Mouse (Mus musculus) cerebellum, adult 11 months (tissue): ENCODE data around the gene Usp5.
A peak's percentile ranks its signal among the peaks of the same experiment; 100 is the strongest.
"Not testable (repeated sequence)": the region's sequence is repeated elsewhere in the genome, so short reads cannot be mapped to it uniquely, and the experiment has no call there.

Experiments used
- DNase-seq: peaks from one replicate; pipeline ENCODE4 v3.0.0; 2022

The Usp5 gene

DNA sequence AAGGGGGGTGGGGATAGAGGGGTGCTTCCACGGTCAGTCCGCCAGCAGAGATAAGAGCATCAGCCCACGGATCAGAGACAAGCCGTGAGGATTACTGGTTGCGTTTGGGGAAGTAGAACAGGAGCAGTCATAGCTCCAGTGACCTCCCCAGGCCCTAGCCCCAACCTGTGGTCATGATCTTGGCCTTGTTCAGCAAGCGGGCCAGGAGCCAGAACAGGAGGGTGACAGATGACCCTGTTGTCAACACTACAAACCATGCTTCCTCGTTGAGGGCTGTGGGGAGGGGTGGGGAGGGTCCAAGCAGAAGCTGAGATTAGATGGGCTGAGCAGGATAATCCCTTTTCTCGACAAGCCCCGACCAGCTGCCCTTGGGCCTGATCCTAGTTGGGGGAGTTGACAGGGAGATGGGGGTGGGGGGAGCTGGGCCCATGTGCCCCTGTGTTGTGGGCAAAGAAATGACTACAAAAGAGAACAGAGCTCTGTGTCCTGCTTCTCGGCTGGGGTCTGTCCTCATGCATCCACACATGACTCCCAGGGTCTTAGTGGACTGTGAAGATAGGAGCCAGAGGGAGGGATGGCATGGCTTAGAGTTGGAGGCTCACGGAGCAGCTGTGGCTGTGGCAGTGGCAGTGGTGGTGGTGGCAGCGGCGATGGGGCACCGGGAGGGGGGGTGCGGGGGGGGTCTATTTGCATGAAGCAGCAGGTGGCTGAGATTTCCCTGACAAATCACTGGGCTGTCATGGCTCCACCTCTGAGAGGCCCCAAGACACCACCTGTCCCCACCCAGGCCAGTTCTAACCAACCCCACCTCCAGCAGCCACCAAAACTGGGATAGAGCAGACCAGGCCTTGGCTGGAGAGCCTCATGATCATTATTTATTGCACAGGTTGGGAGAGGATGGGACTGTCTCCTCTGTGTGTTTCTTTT lies 11.2 kb upstream of the Usp5 start, which contains the start of gene Gnb3:
Gene Gnb3, minus strand, starts transcription at position 35 of the 927 bp plus-strand sequence.
- DNase-seq, result no peak

DNA sequence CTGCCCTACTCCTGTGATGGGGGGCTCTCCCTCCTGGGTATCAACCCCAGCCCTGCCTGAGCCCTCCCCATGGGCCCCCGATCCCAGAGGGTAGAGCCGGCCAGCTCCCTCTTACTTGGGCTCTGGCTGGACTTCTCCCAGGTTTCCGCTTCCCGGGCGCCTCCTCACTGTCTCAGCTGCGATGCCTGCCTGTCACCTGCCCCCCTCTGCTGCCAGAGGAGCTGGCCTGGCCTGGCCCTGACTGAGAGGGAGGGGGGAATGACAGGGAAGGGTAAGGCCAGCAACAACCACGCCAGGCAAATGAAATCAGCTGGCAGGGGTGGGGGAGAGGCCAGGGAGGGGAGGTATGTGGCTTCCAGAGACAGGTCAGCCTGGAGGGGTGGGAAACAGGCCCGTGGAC lies 10.5 kb upstream of the Usp5 start:
- DNase-seq, result no peak

DNA sequence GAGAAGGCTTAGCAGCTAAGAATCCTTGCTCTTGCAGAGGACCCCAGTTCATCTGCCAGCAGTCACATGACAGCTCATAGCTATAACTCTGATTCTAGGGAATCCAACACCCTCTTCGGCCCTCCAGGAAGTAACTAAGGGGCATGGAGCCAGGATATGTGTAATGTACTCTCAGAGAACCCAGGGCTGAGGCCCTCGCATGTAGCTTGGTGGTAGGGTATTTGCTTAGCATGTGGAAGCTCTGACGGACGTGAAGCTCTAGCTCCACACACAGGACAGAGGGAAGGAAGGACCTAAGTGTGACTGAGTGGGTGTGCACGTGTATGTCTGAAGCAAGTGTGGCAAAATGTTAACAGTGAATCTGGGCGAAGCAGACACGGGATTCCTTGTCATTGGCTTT lies 7.1 kb upstream of the Usp5 start:
- DNase-seq, result no peak

DNA sequence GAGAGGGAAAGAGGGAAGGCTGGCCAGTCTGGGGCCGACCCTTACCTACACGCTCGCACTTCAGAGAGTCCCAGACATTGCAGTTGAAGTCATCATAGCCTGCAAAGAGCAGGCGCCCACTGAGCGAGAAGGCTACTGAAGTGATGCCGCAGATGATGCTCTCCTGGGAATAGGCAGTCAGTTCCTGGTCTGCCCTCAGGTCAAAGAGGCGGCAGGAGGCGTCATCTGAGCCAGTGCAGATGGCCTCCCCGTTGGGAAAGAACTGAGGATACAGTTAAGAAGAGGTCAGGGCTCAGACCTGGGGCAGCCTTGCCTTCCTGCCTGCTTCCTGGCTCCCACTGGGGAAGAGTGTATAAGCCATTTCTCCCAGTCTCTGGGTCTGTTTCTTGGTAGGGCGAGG lies 6.2 kb upstream of the Usp5 start:
- DNase-seq, result no peak

DNA sequence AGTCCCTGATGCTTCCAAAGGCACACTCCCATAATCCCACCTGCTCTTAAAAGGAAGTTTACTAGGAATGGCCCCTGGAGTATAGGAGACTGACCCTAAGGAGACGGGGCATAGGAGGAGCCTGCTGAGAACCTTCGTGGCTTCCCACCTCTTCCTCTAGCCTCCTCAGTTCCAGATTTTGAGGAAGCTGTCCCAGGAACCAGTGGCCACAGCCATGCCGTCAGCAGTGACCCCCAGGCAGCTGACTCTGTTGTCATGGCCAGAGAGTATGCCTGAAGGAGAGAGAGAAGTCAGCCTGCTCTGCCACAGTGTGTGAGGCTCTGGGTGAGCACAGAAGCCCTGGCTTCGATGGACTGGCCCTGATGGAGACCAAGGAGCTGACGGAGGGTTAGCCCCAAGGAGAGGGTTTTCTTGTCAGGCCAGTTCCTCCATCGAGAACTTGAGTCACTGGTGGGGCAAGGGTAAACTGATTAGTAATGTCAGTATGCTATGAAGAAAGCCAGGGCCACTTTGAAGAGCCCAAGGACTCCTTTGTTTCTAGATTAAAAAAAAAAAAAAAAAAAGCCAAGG lies 5.3 kb upstream of the Usp5 start:
- DNase-seq, result no peak

DNA sequence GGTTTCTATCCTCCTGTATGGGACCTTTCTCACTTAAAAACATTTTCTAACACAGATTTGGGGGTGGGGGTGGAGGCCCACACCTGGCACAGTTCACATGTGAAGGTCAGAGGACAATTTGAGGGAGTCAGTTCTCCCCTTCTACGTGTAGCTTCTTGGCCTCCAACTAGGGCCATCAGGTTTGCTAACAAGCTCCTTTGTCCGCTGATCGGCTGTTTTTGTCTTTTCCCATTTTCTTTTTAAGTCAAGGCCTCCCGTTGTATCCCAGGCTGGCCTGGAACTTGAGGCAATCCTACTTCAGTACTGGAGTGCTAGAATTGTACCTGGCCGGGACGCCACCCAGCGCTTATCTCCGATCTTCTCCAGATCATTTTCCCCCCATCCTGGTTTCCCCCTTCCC lies 2.4 kb upstream of the Usp5 start:
- no peak for DNase-seq

DNA sequence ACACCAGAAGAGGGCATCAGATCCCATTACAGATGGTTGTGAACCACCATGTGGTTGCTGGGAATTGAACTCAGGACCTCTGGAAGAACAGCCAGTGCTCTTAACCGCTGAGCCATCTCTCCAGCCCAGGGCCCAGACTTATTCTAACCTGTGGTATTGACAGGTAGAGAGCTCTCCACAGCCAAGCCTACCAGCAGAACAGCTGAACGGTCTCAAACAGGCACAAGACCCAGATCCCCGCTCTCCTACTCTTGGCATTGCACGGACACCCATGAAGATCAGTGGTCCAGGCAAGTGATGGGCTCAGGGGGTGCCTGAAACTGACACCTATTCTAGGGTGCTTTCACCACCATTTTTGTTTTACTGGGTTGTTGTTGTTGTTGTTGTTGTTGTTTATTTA lies 1.9 kb upstream of the Usp5 start:
- DNase-seq, result not testable (repeated sequence)

DNA sequence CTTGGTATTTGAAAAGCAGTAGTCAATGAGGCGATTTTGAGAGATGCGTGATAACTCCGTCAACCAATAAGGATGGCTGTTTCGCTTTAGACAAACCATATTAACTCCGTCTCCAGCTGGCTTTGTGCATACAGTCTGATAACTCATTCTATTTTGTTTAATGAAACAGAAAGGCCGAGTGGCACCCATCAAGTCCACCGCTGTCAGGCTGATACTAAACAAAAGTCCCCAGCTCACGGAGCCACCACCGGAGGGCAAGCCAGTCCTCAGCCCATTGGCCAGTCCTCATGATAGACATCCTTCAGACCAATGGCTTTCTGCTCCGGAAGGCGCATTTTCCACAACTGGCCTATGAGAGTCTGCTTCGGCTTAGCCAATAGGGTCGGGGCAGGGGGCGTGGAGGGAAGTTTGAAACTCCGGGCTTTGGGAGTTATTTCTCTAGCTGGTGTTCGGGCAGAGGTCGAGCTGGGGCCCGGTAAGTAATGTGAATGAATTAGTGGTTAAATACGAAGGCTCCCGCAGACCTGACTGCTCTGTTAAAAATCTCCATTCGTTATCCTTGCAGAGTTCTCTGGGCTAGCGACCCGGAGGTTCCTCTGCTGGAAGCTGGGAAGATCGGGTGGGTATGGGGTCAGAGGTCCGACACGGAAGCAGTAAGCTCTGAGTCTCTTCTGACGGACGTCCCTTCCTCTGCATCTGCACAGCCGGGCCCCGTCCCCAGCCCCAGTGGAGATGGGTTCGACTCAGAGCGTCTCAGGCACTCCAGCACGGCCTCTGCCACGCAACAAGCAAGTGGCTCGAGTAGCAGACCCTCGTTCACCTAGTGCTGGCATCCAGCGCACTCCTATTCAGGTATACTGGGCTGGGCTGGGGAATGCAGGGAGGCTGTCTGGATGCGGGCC lies 766 bp upstream of the Usp5 start:
- DNase-seq, result peak; percentile 89

DNA sequence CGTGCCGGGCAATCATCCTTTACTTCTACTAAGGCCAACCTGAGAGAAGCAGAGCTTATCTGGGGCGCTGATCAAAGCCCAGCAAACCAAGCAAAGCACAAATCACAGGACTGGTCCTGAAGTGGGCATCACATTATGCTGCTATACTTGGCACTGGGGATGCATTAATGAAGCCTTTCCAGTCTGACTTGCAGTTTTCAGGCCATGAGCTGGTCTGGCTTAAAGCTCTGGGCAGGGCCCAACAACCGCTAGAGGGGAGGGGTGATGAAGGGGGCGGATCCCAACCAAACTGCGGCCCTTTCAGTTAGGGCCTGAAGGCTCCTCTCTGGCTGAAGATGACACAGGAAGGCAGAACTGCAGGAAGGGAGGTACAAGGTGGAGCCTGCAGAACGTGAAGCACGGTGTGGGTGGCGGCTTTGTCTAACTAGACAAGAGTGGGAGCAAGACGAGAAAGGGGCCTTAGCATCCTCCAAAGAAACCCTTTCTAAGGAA lies 1.1 kb downstream of the Usp5 start:
- DNase-seq, result peak; percentile 48

DNA sequence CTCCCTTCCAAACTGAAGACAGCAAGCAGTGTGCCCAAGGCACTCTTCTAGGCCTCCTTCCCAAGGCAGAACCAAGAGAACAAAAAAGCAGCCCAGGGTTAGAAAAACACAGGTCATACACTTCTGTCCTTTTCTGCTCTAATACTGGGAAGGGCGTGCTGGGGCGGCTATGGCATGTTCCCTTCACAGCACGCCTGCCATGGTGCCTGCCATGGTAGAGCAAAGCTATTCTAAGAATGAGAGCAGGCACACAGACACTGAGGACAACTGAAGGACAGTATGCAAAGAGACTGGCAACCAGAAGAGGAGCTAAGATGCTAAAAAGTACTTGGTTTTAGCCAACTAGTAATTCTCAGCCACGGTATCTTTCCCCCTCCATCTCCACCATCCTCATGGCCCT lies 7.2 kb downstream of the Usp5 start:
- DNase-seq, result no peak

DNA sequence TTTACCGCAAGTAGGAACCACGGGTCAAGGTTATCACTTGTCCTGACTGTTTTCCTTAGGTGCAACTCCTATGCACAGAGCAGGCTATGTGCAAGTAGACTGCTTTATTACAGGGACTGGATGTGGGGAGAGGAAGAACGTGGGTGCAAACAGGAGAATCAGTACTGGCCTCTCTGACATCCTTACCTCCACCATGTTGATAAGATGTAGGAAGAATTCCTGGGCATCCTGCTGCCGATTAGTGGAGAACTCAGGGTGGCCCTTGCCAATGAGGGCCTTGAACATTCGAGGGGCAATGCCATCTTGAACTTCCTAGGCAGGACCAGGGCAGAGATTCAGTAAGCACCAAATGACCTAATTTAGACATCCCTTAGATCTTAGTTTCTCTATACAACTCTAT lies 8.4 kb downstream of the Usp5 start:
- no peak for DNase-seq

DNA sequence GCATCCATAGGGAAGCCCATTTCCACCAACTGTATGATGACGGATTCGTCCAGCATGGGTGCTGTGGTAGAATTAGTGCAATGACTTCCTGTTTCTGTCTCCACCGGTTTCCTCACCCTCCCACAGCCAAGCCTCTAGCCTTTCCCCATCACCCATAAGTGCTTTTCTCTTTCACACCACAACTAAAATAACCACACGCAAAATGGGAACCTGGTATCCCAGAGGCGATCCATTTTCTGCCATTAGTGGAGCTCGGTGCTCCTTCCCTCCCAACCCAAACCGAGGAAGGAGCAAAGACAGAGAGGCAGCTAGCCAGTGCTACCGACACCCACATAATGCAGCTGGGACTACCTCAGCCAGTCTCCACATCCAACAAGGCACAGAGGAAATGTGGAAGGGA lies 11.3 kb downstream of the Usp5 start:
- DNase-seq, result no peak

DNA sequence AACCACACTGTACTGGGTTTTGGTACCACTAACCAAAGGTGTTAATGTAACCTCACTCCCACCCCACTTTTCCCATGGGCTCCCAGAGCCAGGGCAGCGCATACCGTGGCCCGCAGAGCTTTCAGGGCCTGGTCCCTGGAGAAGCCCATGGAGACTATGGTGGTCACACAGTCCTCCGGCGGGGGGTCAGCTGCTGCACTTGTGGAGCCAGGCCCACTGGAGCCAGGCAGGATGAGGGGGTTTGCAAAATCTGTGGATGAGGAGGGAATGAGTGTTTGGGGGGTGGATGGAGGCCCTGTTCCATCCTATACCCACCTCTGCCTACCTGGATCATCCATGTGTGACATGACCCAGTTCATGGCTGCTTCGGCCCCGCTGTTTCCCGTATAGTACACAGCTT lies 11.7 kb downstream of the Usp5 start:
- DNase-seq, result no peak

DNA sequence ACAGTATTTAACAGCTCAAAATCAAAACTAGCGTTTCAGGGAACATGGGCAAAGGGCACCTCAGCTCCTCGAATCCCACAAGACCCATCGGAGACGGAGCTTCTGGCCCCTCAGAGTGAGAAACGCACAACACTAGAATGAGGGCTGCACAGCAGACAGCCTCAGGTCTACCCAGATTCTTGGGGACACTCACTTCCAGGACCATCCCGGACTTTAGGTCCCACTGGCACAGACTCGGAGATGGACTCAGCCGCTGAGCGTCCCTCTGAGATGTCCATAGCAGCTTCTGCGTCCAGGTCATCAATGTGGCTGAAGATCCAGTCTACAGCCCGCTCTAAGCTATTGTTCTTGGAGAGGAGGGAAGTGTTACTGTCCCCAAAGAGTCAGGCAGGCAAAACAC lies 12.2 kb downstream of the Usp5 start:
- DNase-seq, result no peak

DNA sequence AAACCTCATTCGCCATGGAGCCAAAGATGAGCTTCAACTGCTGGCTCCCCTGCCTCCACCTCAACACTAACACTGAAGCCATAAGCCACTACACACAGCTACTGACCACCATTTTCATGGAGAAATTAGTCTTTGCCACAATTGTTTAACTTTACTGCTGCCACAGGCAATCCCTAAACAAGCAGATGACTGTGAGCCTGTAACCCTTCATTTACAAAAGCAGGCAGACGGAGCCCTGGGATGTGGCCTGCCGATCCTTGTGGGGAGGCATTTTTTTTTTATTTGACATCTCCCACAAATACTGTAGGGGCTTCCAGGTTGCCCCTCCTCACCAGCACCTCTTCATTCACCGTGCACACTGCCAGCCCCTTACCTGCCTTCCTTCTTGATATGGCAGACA lies 12.7 kb downstream of the Usp5 start:
- DNase-seq, result no peak

DNA sequence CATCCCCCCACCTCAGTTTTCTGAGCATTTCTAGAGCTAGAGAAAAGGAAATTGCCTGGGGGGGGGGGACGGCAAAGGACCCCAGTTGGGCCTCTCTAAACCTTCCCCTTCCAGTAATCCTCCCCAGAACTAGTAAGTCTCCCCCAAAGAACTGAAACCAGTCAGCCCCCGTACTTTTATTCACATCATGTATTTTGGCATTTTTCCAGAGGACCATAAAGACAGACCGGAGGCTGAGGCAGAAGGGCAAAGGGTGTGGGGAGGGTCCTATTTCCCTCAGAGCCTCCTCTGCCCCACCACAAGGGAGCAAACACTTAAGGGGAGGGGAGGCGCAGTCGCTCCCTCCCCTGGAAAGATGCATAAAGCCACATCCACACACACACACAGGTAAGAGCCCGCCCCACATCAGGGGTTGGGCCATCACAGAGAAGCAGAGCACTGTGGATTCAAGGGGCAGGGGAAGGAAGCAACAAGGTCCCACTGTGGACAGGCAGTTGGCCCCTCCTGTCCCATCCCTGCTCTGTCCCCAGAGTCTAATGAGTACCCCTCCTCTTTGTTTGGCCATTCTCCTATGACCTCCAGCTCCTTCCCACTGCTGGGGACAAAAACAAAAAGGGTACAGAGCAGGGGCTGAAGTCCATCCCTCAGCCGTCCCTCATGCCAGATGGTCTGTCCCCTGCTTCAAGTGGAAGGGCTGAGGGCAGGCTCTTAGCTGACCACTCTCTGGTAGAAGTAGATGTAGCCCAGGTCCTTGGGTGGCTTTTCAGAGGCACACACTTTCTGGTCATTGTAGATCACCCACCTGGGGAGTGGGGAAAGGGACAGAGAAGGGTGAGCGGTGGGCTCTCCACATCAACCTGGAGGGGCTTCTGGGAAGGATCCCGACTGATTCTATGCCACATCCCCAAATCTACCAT lies 14.2 kb downstream of the Usp5 start:
- DNase-seq, result peak; percentile 27

DNA sequence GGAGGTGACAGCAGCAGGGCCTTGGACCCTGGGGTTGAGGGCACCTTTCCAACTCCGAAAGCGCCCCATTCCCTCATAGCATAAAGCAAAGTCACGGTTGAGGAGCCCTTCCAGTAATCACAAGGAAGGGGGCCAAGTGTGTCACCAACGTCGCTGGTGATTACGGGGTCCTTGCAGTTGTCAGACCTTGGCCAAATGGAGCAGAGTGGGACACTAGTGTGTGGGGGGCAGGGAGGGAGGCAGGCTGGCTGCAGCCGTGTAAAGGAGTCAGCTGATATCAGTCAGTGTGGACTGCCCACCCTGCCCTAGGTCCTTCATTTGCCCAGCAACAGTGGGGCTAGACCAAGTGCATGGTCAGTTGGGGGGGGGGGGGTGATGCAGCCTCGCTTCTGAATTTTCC lies 14.8 kb downstream of the Usp5 start:
- no peak for DNase-seq

DNA sequence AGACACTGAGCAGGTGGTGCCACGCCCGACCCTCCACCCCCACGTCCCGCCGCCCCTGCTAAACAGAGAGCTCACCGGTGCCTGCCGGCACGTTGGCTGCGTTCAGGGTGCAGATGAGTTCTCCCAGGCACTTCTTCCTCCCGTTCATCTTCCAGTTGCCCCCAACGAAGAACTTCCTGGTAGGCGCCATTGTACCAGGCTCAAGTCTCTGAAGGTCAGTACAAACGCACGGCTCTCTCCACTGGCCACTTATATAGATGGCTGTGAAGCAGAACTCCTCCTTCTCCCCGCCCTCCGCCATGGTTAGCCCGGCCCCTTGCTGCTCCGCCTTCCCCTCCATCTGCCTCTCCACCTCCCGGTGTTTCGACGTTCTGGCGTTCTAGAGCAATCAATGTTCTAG lies 15.4 kb downstream of the Usp5 start, which contains the start of gene Tpi1:
Gene Tpi1, minus strand, starts transcription at position 364 of the 400 bp plus-strand sequence.
- peak; percentile 91 for DNase-seq

DNA sequence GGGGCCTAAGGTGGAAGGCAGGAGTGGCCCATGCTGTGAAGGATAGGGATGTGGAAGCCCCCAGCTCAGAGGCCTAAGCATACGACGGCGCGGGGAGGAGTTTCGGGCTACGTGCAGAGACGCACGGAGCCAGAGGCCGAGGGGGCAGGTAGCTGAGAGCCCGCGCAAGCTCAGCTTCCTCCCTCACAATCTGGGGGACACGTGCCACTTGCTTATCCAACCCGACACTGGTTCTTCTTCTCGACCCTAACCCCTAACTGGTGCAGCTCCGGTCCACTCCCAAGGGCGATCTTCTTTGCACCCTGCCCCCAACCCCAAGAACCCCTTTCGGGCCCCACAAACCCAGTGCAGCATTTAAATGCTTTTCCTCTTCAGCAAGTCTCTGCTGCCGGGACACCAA lies 15.8 kb downstream of the Usp5 start:
- peak; percentile 72 for DNase-seq

DNA sequence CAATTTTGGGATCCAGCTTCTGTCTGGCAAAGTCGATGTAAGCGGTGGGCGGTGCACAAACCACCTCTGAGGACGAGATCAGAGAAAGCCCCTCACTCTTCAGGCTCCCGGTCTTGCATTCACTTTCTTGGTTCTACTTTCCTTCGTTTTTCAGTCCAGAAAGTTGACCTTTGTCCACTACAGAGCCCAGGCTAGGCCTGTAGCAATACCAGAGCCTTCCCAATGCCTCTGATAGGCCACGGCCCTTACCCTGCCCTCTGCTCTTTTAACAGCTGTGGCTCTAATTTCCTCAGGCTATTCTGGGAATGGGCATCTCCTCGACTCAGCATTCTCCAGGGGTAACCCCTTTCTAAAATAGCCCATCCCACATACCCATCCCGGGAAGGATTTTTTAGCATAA lies 16.4 kb downstream of the Usp5 start:
- no peak for DNase-seq

DNA sequence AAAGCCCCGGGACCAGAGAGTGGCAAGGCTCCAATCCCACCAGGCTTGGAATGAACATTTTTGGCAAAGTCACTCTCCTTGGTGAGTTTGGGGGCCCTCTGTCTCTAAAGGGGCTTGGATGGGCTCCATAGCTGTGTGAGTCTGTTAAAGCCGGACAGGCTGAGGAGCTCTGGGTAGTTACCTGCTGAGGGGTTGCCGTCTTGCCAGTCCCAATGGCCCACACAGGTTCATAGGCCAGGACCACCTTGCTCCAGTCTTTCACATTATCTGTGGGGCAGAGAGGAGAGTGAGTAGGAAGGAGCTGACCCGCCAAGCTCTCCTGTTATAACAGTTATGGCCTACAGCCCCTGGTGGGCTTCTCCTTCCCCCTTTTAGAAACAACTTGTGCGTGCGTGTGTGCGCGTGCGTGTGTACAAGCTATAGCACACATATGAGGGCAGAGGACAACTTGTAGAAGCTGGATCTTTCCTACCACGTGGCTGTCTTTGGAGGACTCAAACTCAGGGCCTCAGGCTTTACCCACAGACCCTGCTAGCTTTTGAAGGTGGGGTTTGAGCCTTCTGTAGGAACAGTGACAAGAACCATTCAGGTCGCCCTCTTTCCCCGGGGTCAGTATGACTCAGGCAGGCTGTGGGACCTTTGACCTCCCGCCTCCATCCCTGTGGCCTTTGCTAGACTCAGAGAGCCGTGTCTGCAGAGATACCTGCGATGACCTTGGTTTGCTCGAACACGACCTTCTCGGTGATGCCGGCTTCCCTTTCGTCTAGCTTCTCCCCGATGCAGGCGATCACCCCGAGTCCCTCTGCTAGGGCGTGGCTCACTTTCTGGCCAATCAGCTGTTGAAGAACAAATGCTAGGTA lies 17.4 kb downstream of the Usp5 start:
- DNase-seq, result peak; percentile 36
